Mouse (Mus musculus) bone marrow, adult 2 months (tissue): ENCODE measurements around the gene Hjurp.

Experiments used
- CTCF ChIP-seq: fragments of 200-500 bp; IDR thresholded peaks from 2 replicates; pipeline ENCODE4 v1.5.1; 2011; ENCODE audit warnings: low read length, control low read depth; ENCODE audit not compliant: control insufficient read depth, insufficient read depth
- POLR2A ChIP-seq: fragments of 200-500 bp; IDR thresholded peaks from 2 replicates; pipeline ENCODE4 v1.6.1; 2011; ENCODE audit warnings: low read depth, mild to moderate bottlenecking, control low read depth, low read length, borderline replicate concordance; ENCODE audit not compliant: control insufficient read depth

DNA sequence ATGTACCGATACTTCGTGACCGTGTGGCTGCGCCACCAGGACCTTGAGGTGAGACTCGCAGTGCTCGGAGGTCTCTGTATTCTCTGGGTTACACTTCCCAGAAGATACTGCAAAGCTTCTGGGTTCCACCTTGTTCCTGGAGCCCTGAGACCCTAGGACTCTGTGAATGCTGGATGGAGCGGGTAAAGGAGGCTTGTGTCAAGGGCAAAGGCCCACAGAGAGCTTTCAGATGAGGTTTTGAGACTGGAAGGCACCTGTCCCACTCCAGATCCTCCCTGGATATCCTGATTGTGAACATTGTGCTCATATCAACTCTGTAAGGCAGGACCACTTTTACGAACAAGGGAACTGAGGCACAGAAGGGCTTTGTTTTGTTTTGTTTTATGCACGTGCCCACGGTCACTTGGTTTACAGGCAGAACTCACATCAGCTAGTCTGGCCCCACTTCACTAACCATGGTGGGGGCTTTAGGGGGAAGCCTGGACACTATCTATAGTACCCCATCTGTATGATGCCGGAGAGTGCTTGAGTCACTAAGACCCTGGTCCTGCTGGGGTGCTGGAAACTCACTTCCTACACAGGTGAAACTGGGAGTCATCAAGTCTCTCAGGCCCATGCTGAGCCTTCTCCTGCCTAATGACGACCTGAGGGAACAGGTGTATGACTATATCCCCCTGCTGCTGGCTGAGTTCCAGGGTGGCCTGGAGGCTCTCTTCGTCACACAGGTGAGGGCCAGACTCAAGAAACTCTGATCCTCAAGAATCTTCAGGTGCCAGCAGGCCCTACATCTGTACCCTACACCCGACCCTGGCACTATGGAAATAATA, 43.8 kb downstream of the Hjurp start:
- TF ChIP-seq POLR2A (no peak), CTCF (no peak)
